Mouse (Mus musculus) E14TG2a.4 (cell line): Measurements from ENCODE around the gene Tfam.

Source experiments
- CTCF ChIP-seq: conservative IDR thresholded peaks from 2 replicates; pipeline ENCODE4 v1.5.1; 2014; ENCODE audit warnings: low read length
- NANOG ChIP-seq: IDR thresholded peaks from 2 replicates; pipeline ENCODE4 v1.6.1; 2014; ENCODE audit warnings: borderline replicate concordance, low read length, mixed read lengths
- POU5F1 ChIP-seq: IDR thresholded peaks from 2 replicates; pipeline ENCODE4 v1.6.1; 2014; ENCODE audit warnings: low read length, borderline replicate concordance

DNA sequence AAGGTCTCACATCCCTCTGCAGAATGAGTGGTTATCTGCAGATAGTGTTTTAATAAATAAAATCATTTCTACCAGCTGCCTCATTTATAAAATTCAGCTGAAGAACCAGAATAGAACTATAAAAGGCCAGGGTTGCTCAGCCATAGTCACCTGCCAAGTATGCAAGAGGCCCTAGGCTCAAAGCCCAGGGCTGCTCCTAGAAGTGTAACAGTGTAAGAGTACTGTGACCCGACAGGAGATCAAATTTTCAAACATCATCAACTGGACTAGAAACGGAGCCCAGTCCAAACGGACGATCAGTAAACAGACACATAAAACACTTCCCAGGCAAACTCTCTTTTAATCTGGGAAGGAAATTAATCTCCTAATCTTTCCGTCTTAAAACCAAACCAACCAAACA lies 13.8 kb upstream of the Tfam start:
- no peak for TF ChIP-seq CTCF
- no peak for TF ChIP-seq POU5F1
- TF ChIP-seq NANOG: no peak
